Comparison of ENCODE assay signal across 9 mouse cellular contexts in genomic region chr11:99574106-99574505, GRCm38 (mm10). TPM values are rescaled to one million over a fixed set of nuclear protein-coding genes. Genes with fewer than 3 reads are reported as not detected.
DNase-seq lines count a peak whose midpoint lies in the region; ATAC-seq and TF ChIP-seq lines count a peak whose summit lies in the region.
"Had no signal": no experiment of that assay in that cellular context is flagged by ENCODE, and none has a peak within 500 bp of the region (broad histone marks: within the 10 kb centered on the region; RNA-seq: fewer than 3 reads in every experiment).

No protein-coding gene starts in this region.

- 0 out of 2 replicates have a peak overlapping the region, but pooled peaks have one; percentile 51 for H3K9ac ChIP-seq in embryonic facial prominence, embryonic 13.5 days
- no peak overlapping the region for H3K9ac ChIP-seq in heart, embryonic 14.5 days (ENCODE audit: low read length)
- no peak overlapping the region for H3K9ac ChIP-seq in neural tube, embryonic 15.5 days (replicated peaks)

- H3K9me3 ChIP-seq in embryonic facial prominence, embryonic 13.5 days: no peaks in the 10 kb centered on the region
- no peaks in the 10 kb centered on the region for H3K9me3 ChIP-seq in heart, embryonic 14.5 days (ENCODE audit: control insufficient read depth, low read length)
- no peaks in the 10 kb centered on the region for H3K9me3 ChIP-seq in neural tube, embryonic 15.5 days (replicated peaks)

- ATAC-seq in embryonic facial prominence, embryonic 13.5 days (ENCODE audit: insufficient number of reproducible peaks, insufficient read depth, low FRiP score, low TSS enrichment, low read depth): no peak
- ATAC-seq in heart, embryonic 14.5 days (ENCODE audit: insufficient number of reproducible peaks, insufficient read depth, low FRiP score, low read depth): no peak
- ATAC-seq in neural tube, embryonic 15.5 days (ENCODE audit: low FRiP score): peak; percentile 66; the same call in 1 of the 2 replicates

- H3K36me3 ChIP-seq in embryonic facial prominence, embryonic 13.5 days: no peaks in the 10 kb centered on the region
- no peaks in the 10 kb centered on the region for H3K36me3 ChIP-seq in heart, embryonic 14.5 days (ENCODE audit: control insufficient read depth, insufficient read depth, low read length)
- no peaks in the 10 kb centered on the region for H3K36me3 ChIP-seq in neural tube, embryonic 15.5 days
- no peaks in the 10 kb centered on the region for H3K36me3 ChIP-seq in thymus, adult 2 months (ENCODE audit: control insufficient read depth, insufficient read depth, low read length)

- no peak overlapping the region for H3K4me3 ChIP-seq in embryonic facial prominence, embryonic 13.5 days
- no peak overlapping the region for H3K4me3 ChIP-seq in heart, embryonic 14.5 days (ENCODE audit: control insufficient read depth in 1 of 2, insufficient read depth in 1 of 2, low read depth in 1 of 2, low read length in 2 of 2)
- 0 out of 2 replicates have a peak overlapping the region, but pooled peaks have one; percentile 6 for H3K4me3 ChIP-seq in neural tube, embryonic 15.5 days (replicated peaks)
- H3K4me3 ChIP-seq in thymus, adult 2 months (ENCODE audit: control insufficient read depth, insufficient read depth, low read length): no peak overlapping the region

- 0 out of 2 replicates have a peak, but pooled peaks cover 2% of the 10 kb centered on the region for H3K4me1 ChIP-seq in embryonic facial prominence, embryonic 13.5 days
- H3K4me1 ChIP-seq in heart, embryonic 14.5 days (ENCODE audit: control insufficient read depth in 2 of 2, insufficient read depth in 2 of 2, low read length in 2 of 2): no peaks in the 10 kb centered on the region
- H3K4me1 ChIP-seq in neural tube, embryonic 15.5 days: no peaks in the 10 kb centered on the region
- no peaks in the 10 kb centered on the region for H3K4me1 ChIP-seq in thymus, adult 2 months (replicated peaks; ENCODE audit: control insufficient read depth, insufficient read depth, low read length)

- WGBS in embryonic facial prominence, embryonic 13.5 days: 7% methylated on average over 7 of the region's 7 CpGs
- WGBS in heart, embryonic 14.5 days: 2% methylated on average over 7 of the region's 7 CpGs
- WGBS in neural tube, embryonic 15.5 days: 3% methylated on average over 7 of the region's 7 CpGs
- WGBS in thymus, adult 2 months: 5% methylated on average over 7 of the region's 7 CpGs

- peak; percentile 60 to 67 for DNase-seq in B cell, adult 2 months
- peak; percentile 79 for DNase-seq in adrenal gland, postnatal 14 days
- peak; percentile 83 for DNase-seq in kidney, postnatal 10 days
- DNase-seq in lung, adult 18-20 months: peak; percentile 72 to 76
- peak; percentile 63 for DNase-seq in thymus, adult 2 months

- peak overlapping the region; percentile 53 for H3K4me2 ChIP-seq in embryonic facial prominence, embryonic 13.5 days
- peak overlapping the region; percentile 50 for H3K4me2 ChIP-seq in heart, embryonic 14.5 days (ENCODE audit: low read length)
- peak overlapping the region; percentile 53 for H3K4me2 ChIP-seq in neural tube, embryonic 15.5 days

- TF ChIP-seq CTCF in thymus, adult 2 months (IDR thresholded peaks at IDR 0.05; ENCODE audit: borderline replicate concordance, control insufficient read depth, extremely low read depth, insufficient read depth, low read length, poor library complexity): peak; percentile 59; the same call in 1 of the 2 replicates

- H3K27ac ChIP-seq in embryonic facial prominence, embryonic 13.5 days: no peak overlapping the region
- no peak overlapping the region for H3K27ac ChIP-seq in heart, embryonic 14.5 days (replicated peaks in 1 of 2; ENCODE audit: control insufficient read depth in 1 of 2, insufficient read depth in 1 of 2, low read depth in 2 of 2, low read length in 2 of 2)
- H3K27ac ChIP-seq in neural tube, embryonic 15.5 days (replicated peaks): no peak overlapping the region
- no peak overlapping the region for H3K27ac ChIP-seq in thymus, adult 2 months (ENCODE audit: control insufficient read depth, insufficient read depth, low read length)

- H3K27me3 ChIP-seq in embryonic facial prominence, embryonic 13.5 days: no peaks in the 10 kb centered on the region
- H3K27me3 ChIP-seq in heart, embryonic 14.5 days (ENCODE audit: control insufficient read depth, insufficient read depth, low read length): no peaks in the 10 kb centered on the region
- H3K27me3 ChIP-seq in neural tube, embryonic 15.5 days (replicated peaks): no peaks in the 10 kb centered on the region; the same call in 1 of the 2 replicates
- H3K27me3 ChIP-seq in thymus, adult 2 months (ENCODE audit: control insufficient read depth, insufficient read depth, low read length): no peaks in the 10 kb centered on the region

- TF ChIP-seq POLR2A in thymus, adult 2 months (IDR thresholded peaks at IDR 0.05; ENCODE audit: control insufficient read depth, extremely low read depth, insufficient read depth, low read length, poor library complexity): no peak

RNA-seq across cellular contexts. Expression of gene Krtap1-5, which starts 6.7 kb away (rescaled TPM):
- not detected in 2 replicates for total RNA-seq in adrenal gland, postnatal 14 days (2021)
- polyA plus RNA-seq in embryonic facial prominence, embryonic 13.5 days (2015; fragmentation: Nextera tagmentation; extraction: Ambion mirVana): not detected in 2 replicates
- not detected in 2 replicates for polyA plus RNA-seq in heart, embryonic 14.5 days (2014; fragmentation: Nextera tagmentation; extraction: Ambion mirVana)
- polyA plus RNA-seq in neural tube, embryonic 15.5 days (2015; fragmentation: Nextera tagmentation; extraction: Ambion mirVana): not detected in 2 replicates
- polyA plus RNA-seq in thymus, adult 2 months (2012; rRNA removed): not detected in 2 replicates
- polyA plus RNA-seq: frontal cortex, adult 2 months had no signal

RNA-seq across cellular contexts. Expression of gene Krtap3-1, which starts 7.7 kb away (rescaled TPM):
- not detected in 2 replicates for total RNA-seq in adrenal gland, postnatal 14 days (2021)
- polyA plus RNA-seq in embryonic facial prominence, embryonic 13.5 days (2015; fragmentation: Nextera tagmentation; extraction: Ambion mirVana): not detected in 2 replicates
- not detected in 2 replicates for polyA plus RNA-seq in heart, embryonic 14.5 days (2014; fragmentation: Nextera tagmentation; extraction: Ambion mirVana)
- polyA plus RNA-seq in neural tube, embryonic 15.5 days (2015; fragmentation: Nextera tagmentation; extraction: Ambion mirVana): 0.43 TPM in 1 of 2 replicates, not detected in the other
- polyA plus RNA-seq in thymus, adult 2 months (2012; rRNA removed): 0.43 and 0.81 TPM in 2 replicates
- polyA plus RNA-seq: frontal cortex, adult 2 months had no signal

RNA-seq across cellular contexts. Expression of gene Krtap1-4, which starts 9.3 kb away (rescaled TPM):
- total RNA-seq in adrenal gland, postnatal 14 days (2021): not detected in 2 replicates
- not detected in 2 replicates for polyA plus RNA-seq in embryonic facial prominence, embryonic 13.5 days (2015; fragmentation: Nextera tagmentation; extraction: Ambion mirVana)
- polyA plus RNA-seq in heart, embryonic 14.5 days (2014; fragmentation: Nextera tagmentation; extraction: Ambion mirVana): not detected in 2 replicates
- polyA plus RNA-seq in neural tube, embryonic 15.5 days (2015; fragmentation: Nextera tagmentation; extraction: Ambion mirVana): not detected in 2 replicates
- polyA plus RNA-seq in thymus, adult 2 months (2012; rRNA removed): not detected in 2 replicates
- polyA plus RNA-seq: frontal cortex, adult 2 months had no signal

RNA-seq across cellular contexts. Expression of gene Gm11939, which starts 14.8 kb away (rescaled TPM):
- total RNA-seq in adrenal gland, postnatal 14 days (2021): not detected in 2 replicates
- polyA plus RNA-seq in embryonic facial prominence, embryonic 13.5 days (2015; fragmentation: Nextera tagmentation; extraction: Ambion mirVana): not detected in 2 replicates
- polyA plus RNA-seq in heart, embryonic 14.5 days (2014; fragmentation: Nextera tagmentation; extraction: Ambion mirVana): not detected in 2 replicates
- polyA plus RNA-seq in neural tube, embryonic 15.5 days (2015; fragmentation: Nextera tagmentation; extraction: Ambion mirVana): not detected in 2 replicates
- polyA plus RNA-seq in thymus, adult 2 months (2012; rRNA removed): not detected in 2 replicates
- polyA plus RNA-seq: frontal cortex, adult 2 months had no signal

RNA-seq across cellular contexts. Expression of gene Krtap1-3, which starts 17.0 kb away (rescaled TPM):
- total RNA-seq in adrenal gland, postnatal 14 days (2021): not detected in 2 replicates
- polyA plus RNA-seq in embryonic facial prominence, embryonic 13.5 days (2015; fragmentation: Nextera tagmentation; extraction: Ambion mirVana): not detected in 2 replicates
- not detected in 2 replicates for polyA plus RNA-seq in heart, embryonic 14.5 days (2014; fragmentation: Nextera tagmentation; extraction: Ambion mirVana)
- not detected in 2 replicates for polyA plus RNA-seq in neural tube, embryonic 15.5 days (2015; fragmentation: Nextera tagmentation; extraction: Ambion mirVana)
- not detected in 2 replicates for polyA plus RNA-seq in thymus, adult 2 months (2012; rRNA removed)
- polyA plus RNA-seq: frontal cortex, adult 2 months had no signal
